16 mouse cellular contexts compared by ENCODE assay signal in the genomic region with DNA sequence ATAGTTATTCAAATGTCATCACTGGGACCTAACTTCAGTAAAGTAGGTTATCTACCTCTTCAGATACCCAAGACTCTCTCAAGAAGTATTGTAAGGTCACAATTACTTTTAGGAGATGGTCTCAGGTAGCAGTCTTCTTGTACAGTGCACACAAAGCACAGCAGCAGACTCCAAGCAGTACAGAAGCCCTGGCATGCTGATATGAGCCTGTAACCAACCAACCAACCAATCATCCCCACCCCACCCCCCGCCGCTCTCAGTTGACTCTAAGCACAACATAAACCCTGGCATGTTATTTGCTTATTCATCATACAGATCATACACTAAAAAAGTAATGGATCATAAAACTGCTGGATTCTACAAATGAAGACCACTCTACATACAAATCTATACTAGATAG.
"Had no signal": no experiment of that assay in that cellular context is flagged by ENCODE, and none has a peak within 500 bp of the region (broad histone marks: within the 10 kb centered on the region; RNA-seq: fewer than 3 reads in every experiment).

No protein-coding gene starts in this region.

- H3K9me3 ChIP-seq: limb, embryonic 10.5 days; limb, embryonic 13.5 days; midbrain, embryonic 10.5 days; midbrain, embryonic 13.5 days had no signal

- ATAC-seq: intestine, embryonic 16.5 days; midbrain, embryonic 13.5 days; midbrain, embryonic 16.5 days had no signal

- H3K4me2 ChIP-seq: limb, embryonic 13.5 days; midbrain, embryonic 13.5 days had no signal

- H3K27ac ChIP-seq: limb, embryonic 10.5 days; limb, embryonic 13.5 days; midbrain, embryonic 10.5 days; midbrain, embryonic 13.5 days had no signal

- H3K36me3 ChIP-seq: limb, embryonic 10.5 days; limb, embryonic 13.5 days; midbrain, embryonic 10.5 days; midbrain, embryonic 13.5 days had no signal

- H3K4me1 ChIP-seq: limb, embryonic 10.5 days; limb, embryonic 13.5 days; midbrain, embryonic 10.5 days had no signal

- H3K9ac ChIP-seq: limb, embryonic 13.5 days; midbrain, embryonic 13.5 days had no signal

- DNase-seq: kidney, adult 18-20 months; kidney, adult 9 months; kidney, postnatal 14 days; kidney, postnatal 4 days; lung, adult 2 months; lung, postnatal 14 days; lung, postnatal 4 days; thymus, adult 18-20 months; thymus, postnatal 36 days had no signal

- H3K4me3 ChIP-seq: limb, embryonic 10.5 days; limb, embryonic 13.5 days; midbrain, embryonic 10.5 days; midbrain, embryonic 13.5 days; myocyte had no signal

- H3K27me3 ChIP-seq: limb, embryonic 13.5 days; midbrain, embryonic 13.5 days had no signal
